Mouse (Mus musculus) G1E (cell line): ENCODE measurements around the gene Topors. TPM values are rescaled to one million over a fixed set of nuclear protein-coding genes. Genes with fewer than 3 reads are reported as not detected.
A peak's percentile ranks its signal among the peaks of the same experiment; 100 is the strongest.
"Not testable (repeated sequence)": the region's sequence is repeated elsewhere in the genome, so short reads cannot be mapped to it uniquely, and the experiment has no call there.

ENCODE experiments used
- ATAC-seq: 2 replicates; pipeline ENCODE4 v1.8.0; 2016; ENCODE audit warnings: mild to moderate bottlenecking; ENCODE audit not compliant: insufficient number of reproducible peaks, poor library complexity, low FRiP score, severe bottlenecking; ENCODE audit errors: extremely low read depth
- DNase-seq: peaks from one replicate; pipeline ENCODE4 v3.0.0; 2012; ENCODE audit warnings: low spot score
- H3K27me3 ChIP-seq: 2 replicates; pipeline ENCODE4 v1.6.1; 2012; ENCODE audit warnings: mild to moderate bottlenecking, low read length, inconsistent platforms; ENCODE audit not compliant: insufficient read depth
- H3K36me3 ChIP-seq: replicated peaks from 2 replicates; pipeline ENCODE3; 2012; ENCODE audit warnings: mild to moderate bottlenecking, inconsistent platforms
- H3K4me1 ChIP-seq: 2 replicates; pipeline ENCODE4 v1.6.1; 2012; ENCODE audit warnings: low read depth, low read length, inconsistent platforms, mixed read lengths; ENCODE audit not compliant: insufficient read depth
- H3K4me3 ChIP-seq: 2 replicates; pipeline ENCODE4 v1.5.1; 2012; ENCODE audit warnings: low read depth, mild to moderate bottlenecking, inconsistent platforms, low read length, moderate library complexity, mixed read lengths
- H3K9me3 ChIP-seq: replicated peaks from 2 replicates; pipeline ENCODE4 v1.6.1; 2012; ENCODE audit warnings: inconsistent platforms
- CTCF ChIP-seq: IDR thresholded peaks from 2 replicates; pipeline ENCODE4 v1.5.1; 2012; ENCODE audit warnings: low read depth, low read length, inconsistent platforms, mixed read lengths
- GATA1 ChIP-seq: IDR thresholded peaks from 2 replicates; pipeline ENCODE4 v1.6.1; 2012; ENCODE audit warnings: borderline replicate concordance, low read length, inconsistent platforms, mixed read lengths
- GATA2 ChIP-seq: IDR thresholded peaks from 2 replicates; pipeline ENCODE4 v1.6.1; 2012; ENCODE audit warnings: low read depth, low read length, inconsistent platforms, borderline replicate concordance
- POLR2AphosphoS5 ChIP-seq: IDR thresholded peaks from 2 replicates; pipeline ENCODE4 v1.6.1; 2012; ENCODE audit warnings: low read depth, low read length, inconsistent platforms; ENCODE audit not compliant: insufficient replicate concordance
- TAL1 ChIP-seq: conservative IDR thresholded peaks from 2 replicates; pipeline ENCODE4 v1.6.1; 2012; ENCODE audit warnings: low read depth, low read length, inconsistent platforms, mixed read lengths
- polyA plus RNA-seq: library from polyadenylated mRNA; stranded (reverse); fragments of >175 nt; gene quantifications from 2 replicates; pipeline ENCODE4 v1.2.3, GENCODE M21; 2012
- total RNA-seq, 2 experiments: library from RNA; stranded (forward) in 1 of 2; stranded (reverse) in 1 of 2; fragments of 200-1000 nt in 1 of 2; fragments of >200 nt in 1 of 2; fragmentation: Nextera tagmentation in 1 of 2; gene quantifications; 2 replicates each; pipeline ENCODE4 v1.2.3; 2014 to 2017

Gene Topors
- total and polyA plus RNA-seq, 3 experiments, result 9.9 to 59.3 (median 40.4) TPM

DNA sequence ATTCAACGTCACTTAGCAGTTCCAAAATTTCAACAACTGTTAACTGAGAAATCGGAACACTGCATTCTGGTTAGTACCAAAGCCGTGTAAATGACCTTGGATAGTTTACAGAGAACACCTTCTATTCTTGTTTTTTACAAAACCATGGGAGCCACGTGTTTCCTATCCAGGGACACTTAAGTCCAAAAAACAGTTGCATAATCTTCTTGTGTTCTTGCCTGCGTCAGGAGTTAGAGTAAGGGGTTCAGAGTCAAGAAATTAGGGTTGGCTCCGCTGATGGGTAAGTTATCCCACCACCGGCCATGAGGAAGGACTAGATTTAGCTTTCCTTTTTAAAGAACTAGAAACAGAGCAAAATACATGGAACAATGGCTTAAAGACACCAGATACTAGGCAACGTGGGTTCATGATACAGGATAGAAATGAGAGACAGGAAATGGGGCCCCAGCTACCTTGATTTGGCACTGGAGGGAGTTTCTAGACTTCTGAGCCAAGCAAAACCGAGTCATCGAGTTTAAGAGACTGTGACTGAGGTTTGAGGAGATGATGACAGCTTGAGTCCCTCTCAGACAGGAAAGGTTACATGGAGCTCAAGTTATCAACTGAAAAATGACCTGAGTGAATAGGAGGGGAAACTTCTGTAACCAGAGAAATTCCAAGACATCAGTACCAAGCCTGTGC, 32.9 kb upstream of the Topors start:
- peaks cover 42% of the 10 kb centered on the region for H3K4me1 ChIP-seq
- ATAC-seq, result no peak
- H3K4me3 ChIP-seq, result no peak overlapping the region
- H3K27me3 ChIP-seq, result peaks cover 42% of the 10 kb centered on the region
- TF ChIP-seq TAL1, result no peak
- no peak for TF ChIP-seq GATA1
- no peak for TF ChIP-seq POLR2AphosphoS5
- TF ChIP-seq GATA2, result no peak
- no peak for TF ChIP-seq CTCF
- H3K9me3 ChIP-seq, result peaks cover under 1% of the 10 kb centered on the region; the same call in 1 of the 2 replicates
- no peak for DNase-seq
- no peaks in the 10 kb centered on the region for H3K36me3 ChIP-seq

- DNase-seq (peak; percentile 41), ATAC-seq (peak; percentile 32; the same call in 1 of the 2 replicates)
- TF ChIP-seq GATA1 (no peak), CTCF (peak; percentile 57)
- Histone ChIP-seq H3K4me3 (no peak overlapping the region), H3K27me3 (peaks cover 38% of the 10 kb centered on the region), H3K36me3 (no peaks in the 10 kb centered on the region), H3K4me1 (peaks cover 44% of the 10 kb centered on the region), H3K9me3 (peaks cover 2% of the 10 kb centered on the region; the same call in 1 of the 2 replicates)
Observed at GRCm38 (mm10) chr4:40301076-40301789, 31.6 kb upstream of the Topors start.

DNA sequence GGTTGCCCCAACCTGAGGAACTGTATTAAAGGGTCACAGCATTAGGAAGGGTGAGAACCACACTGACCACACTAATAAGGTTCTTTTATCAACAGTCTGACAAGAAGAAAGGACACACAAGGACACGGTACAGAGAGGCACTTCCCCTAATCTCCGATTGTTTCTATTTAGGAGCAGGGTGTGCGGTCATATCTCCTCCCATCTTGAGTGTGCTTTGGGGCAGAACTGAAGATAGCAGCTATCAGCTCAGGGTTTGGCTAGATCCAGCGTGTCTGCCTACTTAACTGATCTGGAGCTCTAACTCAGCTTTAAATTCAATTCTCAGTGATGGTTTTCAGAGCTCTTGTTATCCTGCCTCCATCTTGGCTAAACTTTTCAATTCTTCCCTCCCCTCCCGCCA, 29.5 kb upstream of the Topors start:
- ATAC-seq (peak; percentile 94), DNase-seq (peak; percentile 54)
- Histone ChIP-seq H3K36me3 (no peaks in the 10 kb centered on the region), H3K4me1 (peaks cover 39% of the 10 kb centered on the region), H3K9me3 (peaks cover 8% of the 10 kb centered on the region), H3K4me3 (no peak overlapping the region; the same call in 1 of the 2 replicates), H3K27me3 (peaks cover 20% of the 10 kb centered on the region)
- TF ChIP-seq GATA2 (no peak), CTCF (no peak), TAL1 (peak; percentile 45), GATA1 (no peak)

DNA sequence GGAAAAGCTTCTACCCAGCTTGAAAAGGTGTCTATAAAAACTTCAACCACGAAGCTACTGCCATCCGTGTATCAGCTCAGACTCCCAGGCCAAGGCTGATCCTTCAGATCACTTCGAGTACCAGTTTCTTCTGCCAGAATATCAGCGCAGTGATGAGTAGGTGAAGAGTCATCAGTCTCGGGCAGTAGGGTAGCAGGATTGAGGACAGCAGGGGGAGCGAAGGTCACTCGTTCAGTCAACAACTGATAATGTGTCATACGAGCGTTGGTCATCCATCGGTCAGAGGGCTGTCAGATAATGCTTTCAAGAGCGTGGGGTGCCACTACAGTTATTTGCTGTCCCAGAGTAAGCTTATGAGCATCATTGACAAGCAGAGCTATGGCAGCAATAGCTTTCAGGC, 21.9 kb upstream of the Topors start:
- not testable (repeated sequence) for DNase-seq, ATAC-seq, H3K4me3 ChIP-seq, H3K36me3 ChIP-seq, H3K4me1 ChIP-seq, H3K27me3 ChIP-seq
- H3K9me3 ChIP-seq, result peaks cover 29% of the 10 kb centered on the region

DNA sequence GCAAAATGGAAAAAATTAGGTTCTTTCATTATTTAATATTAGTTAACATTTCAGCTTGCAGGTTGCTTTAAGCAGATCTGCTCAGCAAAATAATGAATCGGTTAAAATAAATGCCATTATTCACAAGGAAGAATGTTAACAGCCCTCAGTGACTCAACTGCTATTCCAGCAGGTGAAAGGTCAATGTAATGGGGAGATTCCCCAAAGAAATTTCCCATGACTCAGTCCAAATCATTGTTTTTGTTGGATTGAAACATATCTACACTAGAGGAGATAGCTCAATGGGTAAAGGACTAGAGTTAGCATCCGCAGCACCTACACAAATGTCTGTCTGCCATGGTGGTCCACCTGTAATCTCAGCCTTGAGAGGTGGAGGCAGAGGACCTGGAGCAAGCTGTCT, 19.4 kb upstream of the Topors start:
- 0 out of 2 replicates have a peak, but pooled peaks cover 2% of the 10 kb centered on the region for H3K27me3 ChIP-seq
- no peak overlapping the region for H3K4me3 ChIP-seq
- H3K9me3 ChIP-seq, result peaks cover 21% of the 10 kb centered on the region
- peaks cover 6% of the 10 kb centered on the region for H3K4me1 ChIP-seq
- TF ChIP-seq CTCF, result no peak
- TF ChIP-seq GATA2, result no peak
- no peak for TF ChIP-seq GATA1
- no peak for TF ChIP-seq TAL1
- no peak for TF ChIP-seq POLR2AphosphoS5
- ATAC-seq, result no peak
- no peak for DNase-seq
- H3K36me3 ChIP-seq, result no peaks in the 10 kb centered on the region

DNA sequence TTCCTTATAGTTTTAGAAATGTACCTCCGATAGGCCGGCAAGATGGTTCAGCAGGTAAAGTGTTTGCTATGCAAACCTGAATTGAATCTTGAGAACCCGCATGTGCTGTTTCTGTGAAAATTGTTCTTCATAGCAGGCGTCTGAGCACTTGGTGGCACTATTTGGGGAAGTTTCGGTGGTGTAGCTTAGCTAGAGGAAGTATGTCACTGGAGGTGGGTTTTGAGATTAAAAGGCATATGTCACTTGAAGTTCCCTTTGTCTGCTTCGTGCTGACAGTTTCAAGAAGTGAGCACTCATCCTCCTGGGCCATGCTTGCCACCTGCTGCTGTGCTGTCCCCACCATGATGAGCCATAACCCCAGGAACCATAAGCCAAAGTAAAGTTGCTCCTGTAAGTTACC, 17.8 kb upstream of the Topors start:
- TF ChIP-seq CTCF (no peak), GATA2 (no peak), GATA1 (no peak), TAL1 (no peak), POLR2AphosphoS5 (no peak)
- ATAC-seq (no peak), DNase-seq (no peak)
- Histone ChIP-seq H3K4me3 (no peak overlapping the region), H3K9me3 (peaks cover 15% of the 10 kb centered on the region), H3K27me3 (0 out of 2 replicates have a peak, but pooled peaks cover 2% of the 10 kb centered on the region), H3K4me1 (peaks cover 6% of the 10 kb centered on the region), H3K36me3 (no peaks in the 10 kb centered on the region)
